Mouse (Mus musculus) heart, postnatal 0 days (tissue): ENCODE measurements around the gene Mettl25. TPM values are rescaled to one million over a fixed set of nuclear protein-coding genes. Genes with fewer than 3 reads are reported as not detected.

Experiments used
- ATAC-seq: fragments of 200-750 bp; cut with Nextera tagmentation; 2 replicates; pipeline ENCODE4 v1.8.0; 2017; ENCODE audit warnings: low read depth, moderate number of reproducible peaks, moderate library complexity; ENCODE audit not compliant: insufficient read depth
- DNase-seq: peaks from one replicate; pipeline ENCODE4 v3.0.0-alpha.2; 2016; ENCODE audit warnings: low spot score
- H3K27ac ChIP-seq: fragments of 300-500 bp; sonication (generic); 2 replicates; pipeline ENCODE4 v1.5.1; 2014; ENCODE audit warnings: low read depth, mild to moderate bottlenecking
- H3K27me3 ChIP-seq: fragments of 300-500 bp; sonication (generic); 2 replicates; pipeline ENCODE4 v1.6.1; 2014; ENCODE audit warnings: low read length, mixed read lengths; ENCODE audit not compliant: control insufficient read depth, insufficient read depth
- H3K36me3 ChIP-seq: fragments of 300-500 bp; sonication (generic); replicated peaks from 2 replicates; pipeline ENCODE4 v1.6.1; 2014; ENCODE audit warnings: low read length, mixed read lengths; ENCODE audit not compliant: control insufficient read depth, insufficient read depth
- H3K4me1 ChIP-seq: fragments of 300-500 bp; sonication (generic); 2 replicates; pipeline ENCODE4 v1.6.1; 2014; ENCODE audit warnings: antibody characterized with exemption; ENCODE audit not compliant: control insufficient read depth, insufficient read depth
- H3K4me2 ChIP-seq: fragments of 300-500 bp; sonication (generic); 2 replicates; pipeline ENCODE4 v1.6.1; 2014; ENCODE audit warnings: low read depth, mild to moderate bottlenecking, low read length, moderate library complexity
- H3K4me3 ChIP-seq: fragments of 300-500 bp; sonication (generic); 2 replicates; pipeline ENCODE4 v1.5.1; 2014; ENCODE audit warnings: low read depth, low read length
- H3K9ac ChIP-seq: fragments of 300-500 bp; sonication (generic); replicated peaks from 2 replicates; pipeline ENCODE4 v1.6.1; 2014; ENCODE audit warnings: low read depth, low read length, mixed read lengths
- H3K9me3 ChIP-seq: fragments of 300-500 bp; sonication (generic); replicated peaks from 2 replicates; pipeline ENCODE4 v1.6.1; 2016; ENCODE audit warnings: low read length; ENCODE audit not compliant: control insufficient read depth
- CTCF ChIP-seq: IDR thresholded peaks from 2 replicates; pipeline ENCODE4 v1.5.1; 2016; ENCODE audit warnings: antibody characterized with exemption, control low read depth, low read depth
- EP300 ChIP-seq: IDR thresholded peaks from 2 replicates; pipeline ENCODE4 v1.6.1; 2016; ENCODE audit warnings: antibody characterized with exemption, low read depth
- WGBS: fragments of 180-500 bp; shearing (Covaris S2); extraction: QIAGEN DNeasy Blood & Tissue Kit; methylation state at CpG from one replicate; pipeline ENCODE4 v1.1.7; 2014; 5-methylcytosine and 5-hydroxymethylcytosine counted together
- polyA plus RNA-seq: library from polyadenylated mRNA; unstranded; fragments of >200 nt; fragmentation: Nextera tagmentation; extraction: Ambion mirVana; gene quantifications from 2 replicates; pipeline ENCODE4 v1.2.1, GENCODE M21; 2015
- total RNA-seq: library from RNA; depleted of rRNA; stranded (reverse); fragments of >200 nt; gene quantifications from 2 replicates; pipeline ENCODE4 v1.2.3, GENCODE M21; 2014; ENCODE audit warnings: low replicate concordance

The Mettl25 gene
- total and polyA plus RNA-seq, 2 experiments from 2014 or later = 8.1 to 10.3 TPM

DNA sequence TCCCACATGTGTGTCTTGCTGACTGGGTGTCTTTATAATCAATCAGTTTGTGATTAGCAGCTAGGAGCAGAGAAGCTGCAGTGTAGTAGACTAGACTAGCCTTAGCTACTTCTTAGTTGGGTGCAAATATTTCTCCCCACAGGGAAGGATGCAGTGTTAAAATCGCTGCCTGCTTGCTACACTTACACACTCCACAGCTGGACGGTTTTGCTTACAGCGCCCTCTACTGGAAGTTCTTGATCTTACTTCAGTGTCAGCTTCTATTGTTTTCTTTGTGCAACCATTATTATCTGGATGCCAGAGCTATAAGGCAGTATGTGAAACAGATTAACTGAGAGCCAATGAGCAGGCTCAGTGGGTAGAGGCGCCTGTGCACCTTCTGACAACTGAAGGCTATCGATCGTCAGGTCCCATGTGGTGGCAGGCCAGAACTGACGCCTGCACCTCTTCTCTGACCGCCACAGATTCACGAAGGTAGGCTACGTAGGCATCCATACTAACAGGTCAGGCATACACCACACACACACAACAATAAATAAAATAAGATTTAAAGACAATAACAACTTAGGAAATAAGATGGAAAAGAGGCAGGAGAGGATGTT is 6.5 kb downstream of the Mettl25 start:
- WGBS = 58% methylated on average over 10 of the region's 10 CpGs
- no peaks in the 10 kb centered on the region for H3K27me3 ChIP-seq
- H3K9me3 ChIP-seq = no peaks in the 10 kb centered on the region
- TF ChIP-seq CTCF (no peak; the same call in 1 of the 2 replicates), EP300 (no peak)
- no peak for ATAC-seq
- no peaks in the 10 kb centered on the region for H3K4me1 ChIP-seq
- no peak overlapping the region for H3K4me3 ChIP-seq
- DNase-seq = no peak
- H3K4me2 ChIP-seq = no peak overlapping the region
- H3K36me3 ChIP-seq = peaks cover 6% of the 10 kb centered on the region; the same call in 1 of the 2 replicates
- no peak overlapping the region for H3K27ac ChIP-seq
- no peak overlapping the region for H3K9ac ChIP-seq

DNA sequence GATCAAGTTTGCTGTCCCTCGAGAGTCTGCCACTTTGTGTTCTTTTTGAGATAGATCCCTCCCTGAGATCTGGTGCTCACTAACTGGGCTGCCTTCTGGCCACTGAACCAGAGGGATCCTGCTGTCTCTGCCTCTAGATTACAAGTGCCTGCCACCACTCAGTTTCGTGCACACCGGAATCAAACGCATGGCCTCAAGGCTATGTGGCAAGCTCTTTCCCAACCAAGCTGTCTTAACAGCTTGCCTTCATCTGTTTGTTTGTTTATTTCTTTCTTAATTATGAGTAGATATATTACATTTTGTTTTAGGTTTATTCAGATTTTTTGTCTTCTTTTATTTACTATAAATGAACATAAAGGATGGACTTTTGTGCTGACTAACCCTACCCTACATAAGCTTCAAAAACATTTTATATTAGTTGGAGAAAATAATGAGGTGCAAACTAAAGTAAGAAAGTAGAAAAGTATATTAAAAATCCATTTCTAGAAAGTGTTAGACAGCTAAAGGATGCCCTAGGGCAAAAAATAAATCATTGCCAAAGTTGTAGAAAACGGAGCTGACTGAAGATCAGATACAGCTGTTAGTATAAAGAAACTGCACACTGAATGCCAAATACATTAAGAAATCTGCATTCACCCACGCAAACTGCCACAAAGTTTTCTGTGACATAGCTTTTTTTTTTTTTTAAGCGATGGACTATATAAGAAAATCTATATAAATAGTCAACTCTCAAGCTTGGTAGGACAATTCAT is 34.7 kb downstream of the Mettl25 start:
- H3K9ac ChIP-seq = no peak overlapping the region
- H3K27me3 ChIP-seq = no peaks in the 10 kb centered on the region
- no peak for TF ChIP-seq EP300
- no peak for TF ChIP-seq CTCF
- ATAC-seq = no peak
- H3K4me1 ChIP-seq = no peaks in the 10 kb centered on the region
- no peak overlapping the region for H3K27ac ChIP-seq
- WGBS = 82% methylated on average over 7 of the region's 7 CpGs
- no peaks in the 10 kb centered on the region for H3K9me3 ChIP-seq
- DNase-seq = no peak
- no peak overlapping the region for H3K4me3 ChIP-seq
- H3K36me3 ChIP-seq = no peaks in the 10 kb centered on the region
- H3K4me2 ChIP-seq = no peak overlapping the region

DNA sequence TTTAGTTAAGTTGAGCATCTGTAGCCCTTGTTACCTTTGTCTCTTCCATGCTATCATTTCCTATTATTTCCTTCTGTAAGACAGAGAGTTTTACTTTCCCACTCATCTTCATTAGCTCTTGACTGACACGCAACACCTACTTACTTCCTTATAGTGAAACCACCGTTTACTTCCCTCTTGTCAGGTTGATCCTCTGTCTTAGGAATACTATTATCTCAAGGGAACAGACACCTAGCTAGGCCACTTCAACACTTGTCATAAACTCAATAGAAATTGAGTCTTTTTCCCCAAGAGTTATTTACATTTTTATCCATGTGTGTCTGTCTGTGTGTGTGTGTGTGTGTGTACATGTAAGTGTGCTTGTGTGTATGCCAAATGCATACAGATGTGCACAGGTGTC is 37.7 kb downstream of the Mettl25 start:
- DNase-seq (no peak), ATAC-seq (no peak)
- no peak overlapping the region for H3K4me2 ChIP-seq
- 95% methylated on average over 2 of the region's 2 CpGs for WGBS
- no peak overlapping the region for H3K4me3 ChIP-seq
- no peaks in the 10 kb centered on the region for H3K27me3 ChIP-seq
- TF ChIP-seq CTCF = no peak
- no peaks in the 10 kb centered on the region for H3K4me1 ChIP-seq
- H3K36me3 ChIP-seq = no peaks in the 10 kb centered on the region
- H3K9ac ChIP-seq = no peak overlapping the region
- H3K27ac ChIP-seq = no peak overlapping the region
- H3K9me3 ChIP-seq = no peaks in the 10 kb centered on the region

DNA sequence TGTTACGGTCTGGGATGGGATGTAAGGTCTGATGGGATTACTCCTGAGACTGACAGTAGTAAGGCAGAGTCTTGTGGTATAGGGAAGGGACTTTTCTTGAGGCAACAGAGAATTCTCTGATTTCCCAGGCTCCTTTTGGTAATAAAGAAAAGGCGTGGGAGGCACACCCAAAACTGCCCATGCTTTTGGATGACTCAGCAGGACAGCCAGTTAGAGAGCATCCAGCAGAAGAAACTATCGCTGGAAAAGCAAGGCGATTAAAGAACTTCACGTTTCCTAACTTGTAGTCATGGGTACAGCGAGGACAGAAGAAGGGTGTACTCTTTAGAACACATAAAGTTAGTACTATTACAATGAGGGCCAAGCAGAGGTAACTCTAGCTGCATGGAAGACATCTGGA is 39.0 kb downstream of the Mettl25 start:
- 91% methylated on average over 6 of the region's 6 CpGs for WGBS
- Histone ChIP-seq H3K4me2 (no peak overlapping the region), H3K4me3 (no peak overlapping the region), H3K4me1 (no peaks in the 10 kb centered on the region), H3K27me3 (no peaks in the 10 kb centered on the region), H3K9me3 (no peaks in the 10 kb centered on the region), H3K9ac (no peak overlapping the region), H3K27ac (no peak overlapping the region), H3K36me3 (no peaks in the 10 kb centered on the region)
- DNase-seq (no peak), ATAC-seq (no peak)
- no peak for TF ChIP-seq EP300
- no peak for TF ChIP-seq CTCF

DNA sequence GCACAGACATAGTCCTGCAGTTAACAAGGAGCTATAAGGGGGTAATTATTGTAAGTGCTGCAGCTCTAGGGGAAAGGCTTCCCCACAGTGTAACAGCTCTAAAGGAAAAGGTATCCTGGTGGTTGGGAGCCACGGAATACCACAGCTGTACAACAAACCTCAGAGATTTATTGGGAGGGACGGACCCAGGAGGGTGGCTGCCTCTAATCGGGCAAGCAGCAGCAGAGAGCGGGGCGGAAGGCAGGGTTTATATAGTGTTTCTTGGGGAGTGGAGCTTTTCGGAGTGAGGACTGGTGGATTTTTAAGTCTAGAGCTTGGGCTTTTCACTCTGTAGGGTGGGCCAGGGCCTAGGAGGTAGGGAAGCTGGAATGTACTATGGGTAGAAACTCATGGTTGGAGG is 40.0 kb downstream of the Mettl25 start:
- Histone ChIP-seq H3K27me3 (no peaks in the 10 kb centered on the region), H3K36me3 (no peaks in the 10 kb centered on the region), H3K4me1 (no peaks in the 10 kb centered on the region), H3K4me2 (no peak overlapping the region), H3K4me3 (no peak overlapping the region), H3K9me3 (no peaks in the 10 kb centered on the region), H3K9ac (no peak overlapping the region), H3K27ac (no peak overlapping the region)
- DNase-seq (no peak), ATAC-seq (no peak)
- TF ChIP-seq CTCF = no peak
- 89% methylated on average over 6 of the region's 6 CpGs for WGBS
